Mouse (Mus musculus): ENCODE measurements around the gene Nkain2. TPM values are rescaled to one million over a fixed set of nuclear protein-coding genes. Genes with fewer than 3 reads are reported as not detected.

Nkain2 gene
- polyA plus RNA-seq, 1 experiment from 2014 or later: 13.6 TPM

DNA sequence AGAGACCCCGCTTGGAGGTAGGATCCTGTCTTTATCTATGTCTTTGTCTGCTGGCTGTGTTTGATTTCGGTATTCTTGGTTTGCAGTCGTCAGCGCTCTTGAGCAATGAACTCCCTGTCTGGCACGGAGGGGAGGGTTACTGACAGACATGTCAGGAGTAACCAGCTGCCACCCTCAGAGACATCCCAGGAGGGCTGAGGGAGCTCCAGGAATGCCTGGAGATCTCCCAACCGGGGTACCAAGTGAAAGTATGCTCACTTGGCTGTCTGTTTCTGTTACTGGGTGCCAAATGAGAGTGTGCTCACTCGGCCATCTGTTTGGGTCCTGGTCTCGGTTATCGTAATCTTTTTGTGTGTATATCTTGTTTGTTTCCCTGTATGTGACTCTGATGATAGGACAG is 577.5 kb downstream of the Nkain2 start:
- WGBS: 94% methylated on average over 9 of the region's 9 CpGs
- no peak overlapping the region for H3K4me3 ChIP-seq (replicated peaks; ENCODE audit: low read depth, low read length)
- ATAC-seq (ENCODE audit: low FRiP score, low TSS enrichment): no peak
- no peak overlapping the region for H3K4me2 ChIP-seq (ENCODE audit: low read length)
- peaks cover 6% of the 10 kb centered on the region; the same call in 1 of the 2 replicates for H3K9me3 ChIP-seq (ENCODE audit: control insufficient read depth, low read length)
- no peak overlapping the region for H3K9ac ChIP-seq (replicated peaks; ENCODE audit: low read length)
- H3K27ac ChIP-seq (replicated peaks; ENCODE audit: low read depth, low read length): no peak overlapping the region
- H3K27me3 ChIP-seq (ENCODE audit: control insufficient read depth, insufficient read depth, low read length): no peaks in the 10 kb centered on the region
- DNase-seq: no peak
- H3K36me3 ChIP-seq (ENCODE audit: control insufficient read depth, insufficient read depth, low read length): no peaks in the 10 kb centered on the region
- H3K4me1 ChIP-seq (ENCODE audit: control insufficient read depth, insufficient read depth, low read length): no peaks in the 10 kb centered on the region

DNA sequence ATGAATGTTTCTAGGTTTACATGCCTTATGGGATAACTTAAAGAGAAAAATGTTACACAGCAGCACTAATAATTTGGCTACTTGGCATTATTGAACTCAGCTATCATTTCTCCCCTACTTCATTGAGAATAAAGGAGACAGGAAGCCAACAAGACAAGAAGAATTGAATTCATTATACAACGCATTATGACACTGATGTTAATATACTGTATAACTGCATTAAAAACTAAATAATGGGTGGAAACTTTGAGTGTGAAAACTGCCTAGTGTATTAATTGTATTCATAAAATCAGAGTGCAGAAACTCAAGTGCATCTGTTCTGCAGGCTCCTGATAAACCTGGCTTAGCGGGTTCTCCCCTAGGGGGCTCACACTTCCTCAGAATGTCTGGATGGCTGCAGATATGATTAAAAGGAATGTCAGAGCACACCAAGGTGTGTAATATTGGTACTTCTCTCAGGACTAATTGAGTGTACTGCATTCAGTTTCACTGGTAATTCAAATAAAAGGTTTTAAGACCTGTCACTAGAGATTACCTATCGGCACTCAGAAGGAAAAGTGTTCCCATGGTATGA is 589.2 kb downstream of the Nkain2 start:
- Histone ChIP-seq H3K27ac (replicated peaks; ENCODE audit: low read depth, low read length) (no peak overlapping the region), H3K4me3 (replicated peaks; ENCODE audit: low read depth, low read length) (no peak overlapping the region), H3K4me1 (ENCODE audit: control insufficient read depth, insufficient read depth, low read length) (no peaks in the 10 kb centered on the region), H3K27me3 (ENCODE audit: control insufficient read depth, insufficient read depth, low read length) (no peaks in the 10 kb centered on the region), H3K9me3 (ENCODE audit: control insufficient read depth, low read length) (no peaks in the 10 kb centered on the region), H3K9ac (replicated peaks; ENCODE audit: low read length) (no peak overlapping the region), H3K4me2 (ENCODE audit: low read length) (no peak overlapping the region), H3K36me3 (ENCODE audit: control insufficient read depth, insufficient read depth, low read length) (no peaks in the 10 kb centered on the region)
- 73% methylated on average over 3 of the region's 3 CpGs for WGBS
- DNase-seq (peak; percentile 45), ATAC-seq (ENCODE audit: low FRiP score, low TSS enrichment) (no peak)

DNA sequence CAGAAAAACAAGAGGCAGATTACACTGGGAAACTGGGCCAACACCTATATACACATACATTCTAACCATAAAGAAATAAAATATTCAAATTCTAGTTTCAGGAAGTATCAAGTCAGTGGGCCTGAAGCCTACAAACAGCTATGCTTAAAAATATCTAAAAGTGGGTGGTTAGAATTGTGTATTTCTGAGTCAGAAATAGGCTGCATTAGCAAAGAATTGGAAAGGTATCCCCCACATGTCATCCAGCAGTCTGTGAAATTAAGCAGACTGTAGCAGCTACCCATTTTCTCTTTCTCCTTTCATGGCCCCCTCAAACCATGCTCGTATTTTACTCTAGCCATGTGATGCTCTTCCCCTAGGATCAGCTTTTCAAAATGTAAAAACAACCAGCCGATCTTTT is 599.8 kb downstream of the Nkain2 start:
- ATAC-seq (ENCODE audit: low FRiP score, low TSS enrichment) (no peak), DNase-seq (no peak)
- no peak overlapping the region for H3K9ac ChIP-seq (replicated peaks; ENCODE audit: low read length)
- no peaks in the 10 kb centered on the region for H3K9me3 ChIP-seq (ENCODE audit: control insufficient read depth, low read length)
- H3K27ac ChIP-seq (replicated peaks; ENCODE audit: low read depth, low read length): no peak overlapping the region
- 75% methylated on average over 2 of the region's 2 CpGs for WGBS
- no peaks in the 10 kb centered on the region for H3K27me3 ChIP-seq (ENCODE audit: control insufficient read depth, insufficient read depth, low read length)
- H3K36me3 ChIP-seq (ENCODE audit: control insufficient read depth, insufficient read depth, low read length): no peaks in the 10 kb centered on the region
- H3K4me1 ChIP-seq (ENCODE audit: control insufficient read depth, insufficient read depth, low read length): no peaks in the 10 kb centered on the region
- H3K4me3 ChIP-seq (replicated peaks; ENCODE audit: low read depth, low read length): no peak overlapping the region
- H3K4me2 ChIP-seq (ENCODE audit: low read length): no peak overlapping the region

DNA sequence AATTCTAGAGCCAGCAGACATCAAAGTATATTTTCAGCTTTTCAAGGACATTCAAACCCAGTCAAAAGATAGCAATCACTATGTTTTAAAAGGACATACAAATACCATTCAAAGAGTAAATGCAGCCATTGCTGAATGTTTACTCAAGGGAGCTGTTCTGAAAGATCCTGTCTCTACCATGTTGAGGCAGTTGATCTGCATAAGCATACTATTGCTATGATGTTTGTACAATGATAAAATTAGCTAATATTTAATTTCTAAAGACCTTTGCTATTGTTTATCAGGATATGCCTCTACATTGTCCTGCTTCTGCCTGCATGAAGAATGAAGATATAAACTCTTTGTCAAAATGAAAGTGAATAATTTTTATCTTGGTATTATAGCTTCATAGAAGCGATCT is 606.6 kb downstream of the Nkain2 start:
- no peaks in the 10 kb centered on the region for H3K4me1 ChIP-seq (ENCODE audit: control insufficient read depth, insufficient read depth, low read length)
- no peaks in the 10 kb centered on the region for H3K36me3 ChIP-seq (ENCODE audit: control insufficient read depth, insufficient read depth, low read length)
- no peak overlapping the region for H3K4me3 ChIP-seq (replicated peaks; ENCODE audit: low read depth, low read length)
- 89% methylated on average over 1 of the region's 1 CpGs for WGBS
- H3K27me3 ChIP-seq (ENCODE audit: control insufficient read depth, insufficient read depth, low read length): no peaks in the 10 kb centered on the region
- H3K9ac ChIP-seq (replicated peaks; ENCODE audit: low read length): no peak overlapping the region
- H3K9me3 ChIP-seq (ENCODE audit: control insufficient read depth, low read length): no peaks in the 10 kb centered on the region
- no peak overlapping the region for H3K27ac ChIP-seq (replicated peaks; ENCODE audit: low read depth, low read length)
- no peak overlapping the region for H3K4me2 ChIP-seq (ENCODE audit: low read length)
- DNase-seq: no peak
- no peak for ATAC-seq (ENCODE audit: low FRiP score, low TSS enrichment)

DNA sequence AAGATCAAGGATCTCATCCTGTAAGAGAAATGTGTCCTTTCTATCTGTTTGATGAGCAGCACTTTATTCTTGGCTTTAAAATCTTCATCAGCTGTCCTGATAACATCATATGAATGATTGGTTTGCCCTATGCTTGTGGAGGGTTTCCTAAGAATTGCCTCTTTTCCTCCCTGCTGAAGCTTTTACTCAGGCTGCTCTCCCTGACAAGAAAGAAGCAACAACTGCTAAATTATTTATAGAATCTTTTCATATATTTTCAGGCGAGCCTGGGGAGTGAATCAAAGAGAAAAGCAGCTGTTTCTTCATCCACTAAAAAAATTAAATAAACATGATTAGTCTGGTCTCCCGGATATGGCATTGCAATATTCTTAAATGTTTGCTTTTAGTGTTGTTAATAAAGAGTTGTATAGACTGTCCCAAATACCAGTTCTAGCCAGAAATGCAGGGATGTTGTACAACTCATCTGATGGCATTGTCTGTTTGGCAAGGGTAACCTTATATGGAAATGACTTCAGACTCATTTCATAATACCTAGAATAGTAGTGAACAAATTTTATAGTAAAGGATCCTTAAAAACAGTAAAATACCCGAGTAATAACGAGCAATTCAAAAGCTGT is 646.9 kb downstream of the Nkain2 start:
- H3K4me1 ChIP-seq (ENCODE audit: control insufficient read depth, insufficient read depth, low read length): no peaks in the 10 kb centered on the region
- H3K27me3 ChIP-seq (ENCODE audit: control insufficient read depth, insufficient read depth, low read length): no peaks in the 10 kb centered on the region
- no peaks in the 10 kb centered on the region for H3K36me3 ChIP-seq (ENCODE audit: control insufficient read depth, insufficient read depth, low read length)
- H3K4me2 ChIP-seq (ENCODE audit: low read length): no peak overlapping the region
- peak; percentile 40 for DNase-seq
- WGBS: 61% methylated on average over 4 of the region's 4 CpGs
- H3K9me3 ChIP-seq (ENCODE audit: control insufficient read depth, low read length): no peaks in the 10 kb centered on the region
- H3K27ac ChIP-seq (replicated peaks; ENCODE audit: low read depth, low read length): no peak overlapping the region
- H3K9ac ChIP-seq (replicated peaks; ENCODE audit: low read length): no peak overlapping the region
- ATAC-seq (ENCODE audit: low FRiP score, low TSS enrichment): peak; percentile 74; the same call in 1 of the 2 replicates
- H3K4me3 ChIP-seq (replicated peaks; ENCODE audit: low read depth, low read length): no peak overlapping the region

DNA sequence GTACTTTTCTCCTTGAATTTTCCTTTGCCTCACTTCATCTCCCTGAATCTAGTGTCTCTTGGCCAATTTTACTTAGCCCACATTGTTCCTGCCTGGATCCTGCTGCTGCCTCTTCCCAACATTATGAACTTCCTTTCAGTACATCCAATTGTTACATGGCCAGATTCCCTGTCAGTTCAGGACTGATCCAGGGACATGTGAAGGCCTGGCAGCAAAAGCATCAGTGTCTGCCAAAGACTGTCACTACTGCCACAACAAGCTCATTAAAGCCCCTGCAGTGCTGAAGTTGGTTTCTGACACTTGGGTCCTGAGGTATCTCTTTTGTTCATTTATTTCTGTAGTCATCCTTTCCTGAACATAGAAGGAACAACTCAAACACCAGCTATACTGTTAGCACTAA is 649.1 kb downstream of the Nkain2 start:
- ATAC-seq (ENCODE audit: low FRiP score, low TSS enrichment): no peak
- no peak overlapping the region for H3K27ac ChIP-seq (replicated peaks; ENCODE audit: low read depth, low read length)
- H3K9ac ChIP-seq (replicated peaks; ENCODE audit: low read length): no peak overlapping the region
- H3K4me2 ChIP-seq (ENCODE audit: low read length): no peak overlapping the region
- H3K36me3 ChIP-seq (ENCODE audit: control insufficient read depth, insufficient read depth, low read length): no peaks in the 10 kb centered on the region
- no peaks in the 10 kb centered on the region for H3K27me3 ChIP-seq (ENCODE audit: control insufficient read depth, insufficient read depth, low read length)
- no peaks in the 10 kb centered on the region for H3K9me3 ChIP-seq (ENCODE audit: control insufficient read depth, low read length)
- H3K4me3 ChIP-seq (replicated peaks; ENCODE audit: low read depth, low read length): no peak overlapping the region
- H3K4me1 ChIP-seq (ENCODE audit: control insufficient read depth, insufficient read depth, low read length): no peaks in the 10 kb centered on the region
- DNase-seq: peak; percentile 13

DNA sequence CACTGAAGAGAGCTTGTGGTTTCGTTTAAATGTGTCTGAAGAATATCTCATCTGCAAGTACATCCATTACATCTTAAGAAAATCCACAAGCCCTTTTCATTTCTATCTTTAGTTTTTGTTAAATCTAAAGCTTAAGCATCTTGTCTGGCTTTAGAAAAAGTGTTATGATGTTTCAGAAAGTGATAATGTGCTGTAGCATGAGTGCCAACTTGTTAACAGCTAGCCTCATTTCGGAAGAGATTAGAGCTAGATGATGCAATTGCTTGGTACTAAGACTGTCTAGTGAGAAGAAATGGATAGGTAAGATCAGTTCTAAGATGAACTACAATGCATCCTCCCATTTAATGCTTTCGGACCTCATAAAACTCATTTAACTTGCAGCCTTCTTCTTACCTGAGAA is 707.3 kb downstream of the Nkain2 start:
- H3K36me3 ChIP-seq (ENCODE audit: control insufficient read depth, insufficient read depth, low read length): no peaks in the 10 kb centered on the region
- H3K4me3 ChIP-seq (replicated peaks; ENCODE audit: low read depth, low read length): no peak overlapping the region
- H3K9me3 ChIP-seq (ENCODE audit: control insufficient read depth, low read length): no peaks in the 10 kb centered on the region
- ATAC-seq (ENCODE audit: low FRiP score, low TSS enrichment) (no peak), DNase-seq (no peak)
- no peak overlapping the region for H3K4me2 ChIP-seq (ENCODE audit: low read length)
- no peak overlapping the region for H3K9ac ChIP-seq (replicated peaks; ENCODE audit: low read length)
- H3K4me1 ChIP-seq (ENCODE audit: control insufficient read depth, insufficient read depth, low read length): no peaks in the 10 kb centered on the region
- H3K27ac ChIP-seq (replicated peaks; ENCODE audit: low read depth, low read length): no peak overlapping the region
- 85% methylated on average over 3 of the region's 3 CpGs for WGBS
- H3K27me3 ChIP-seq (ENCODE audit: control insufficient read depth, insufficient read depth, low read length): no peaks in the 10 kb centered on the region

DNA sequence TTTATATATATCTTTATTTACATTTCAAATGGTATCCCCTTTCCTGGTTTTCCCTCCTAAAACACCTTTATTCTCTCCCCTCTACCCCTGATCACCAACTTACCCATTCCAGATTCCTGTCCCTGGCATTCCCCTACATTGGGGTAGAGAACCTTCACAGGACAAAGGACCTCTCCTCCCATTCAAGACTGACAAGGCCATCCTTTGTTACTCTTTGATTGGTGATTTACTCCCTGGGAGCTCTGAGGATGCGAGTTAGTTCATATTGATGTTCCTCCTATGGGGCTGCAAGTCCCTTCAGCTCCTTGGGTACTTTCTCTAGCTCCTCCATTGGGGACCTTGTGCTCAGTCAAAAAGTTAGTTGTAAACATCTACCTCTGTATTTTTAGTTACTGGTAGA is 798.9 kb downstream of the Nkain2 start:
- WGBS: 42% methylated on average over 1 of the region's 1 CpGs
- Histone ChIP-seq H3K9me3 (ENCODE audit: control insufficient read depth, low read length) (no peaks in the 10 kb centered on the region), H3K27me3 (ENCODE audit: control insufficient read depth, insufficient read depth, low read length) (no peaks in the 10 kb centered on the region), H3K4me3 (replicated peaks; ENCODE audit: low read depth, low read length) (no peak overlapping the region), H3K4me2 (ENCODE audit: low read length) (no peak overlapping the region), H3K36me3 (ENCODE audit: control insufficient read depth, insufficient read depth, low read length) (no peaks in the 10 kb centered on the region), H3K4me1 (ENCODE audit: control insufficient read depth, insufficient read depth, low read length) (no peaks in the 10 kb centered on the region), H3K9ac (replicated peaks; ENCODE audit: low read length) (no peak overlapping the region), H3K27ac (replicated peaks; ENCODE audit: low read depth, low read length) (no peak overlapping the region)
- ATAC-seq (ENCODE audit: low FRiP score, low TSS enrichment): no peak
- DNase-seq: no peak

DNA sequence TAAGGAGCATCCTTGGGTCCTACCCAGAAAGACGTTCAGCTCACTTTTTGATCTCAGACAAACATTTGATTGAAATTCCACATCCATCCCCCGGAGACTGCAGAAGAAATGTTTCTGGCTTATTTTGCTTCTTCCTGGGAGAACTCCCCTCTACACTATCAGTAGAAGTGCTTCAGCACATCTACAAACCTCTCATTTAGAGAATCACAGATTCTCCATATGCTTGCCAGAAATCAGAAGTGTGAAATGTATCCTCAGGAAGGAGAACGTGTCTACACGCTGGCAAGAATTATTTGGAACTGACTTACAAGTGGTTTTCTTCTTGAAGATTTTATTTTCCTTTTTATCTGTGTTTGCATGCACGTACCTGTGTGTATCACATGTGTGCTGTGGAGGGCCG is 829.9 kb downstream of the Nkain2 start:
- ATAC-seq (ENCODE audit: low FRiP score, low TSS enrichment): no peak
- H3K27me3 ChIP-seq (ENCODE audit: control insufficient read depth, insufficient read depth, low read length): no peaks in the 10 kb centered on the region
- H3K4me3 ChIP-seq (replicated peaks; ENCODE audit: low read depth, low read length): no peak overlapping the region
- no peaks in the 10 kb centered on the region for H3K36me3 ChIP-seq (ENCODE audit: control insufficient read depth, insufficient read depth, low read length)
- H3K9me3 ChIP-seq (ENCODE audit: control insufficient read depth, low read length): no peaks in the 10 kb centered on the region
- no peak overlapping the region for H3K27ac ChIP-seq (replicated peaks; ENCODE audit: low read depth, low read length)
- no peak overlapping the region for H3K9ac ChIP-seq (replicated peaks; ENCODE audit: low read length)
- DNase-seq: no peak
- H3K4me2 ChIP-seq (ENCODE audit: low read length): no peak overlapping the region
- no peaks in the 10 kb centered on the region for H3K4me1 ChIP-seq (ENCODE audit: control insufficient read depth, insufficient read depth, low read length)
- WGBS: 87% methylated on average over 6 of the region's 6 CpGs
